Comparison of ENCODE assay signal across 8 mouse cellular contexts in genomic region chr5:27048167-27048566, GRCm38 (mm10).
DNase-seq lines count a peak whose midpoint lies in the region; ATAC-seq lines count a peak whose summit lies in the region.

No protein-coding gene starts in this region.

- ATAC-seq in monocyte, adult 5-6 weeks (replicated peaks; ENCODE audit: insufficient number of reproducible peaks, low FRiP score, low TSS enrichment, poor library complexity, severe bottlenecking): no peak

- peak; percentile 13 for DNase-seq in adrenal gland, postnatal 10 days
- no peak for DNase-seq in adrenal gland, adult 18-20 months (ENCODE audit: low spot score in 2 of 2)
- DNase-seq in cerebellum, postnatal 10 days: peak; percentile 83 to 85
- DNase-seq in frontal cortex, postnatal 25 days (ENCODE audit: low spot score in 2 of 2): peak; percentile 64 to 66
- peak; percentile 52 to 71 for DNase-seq in left cerebral cortex, postnatal 36 days (ENCODE audit: low spot score in 2 of 2)
- DNase-seq in right cerebral cortex, postnatal 14 days: peak; percentile 71
- DNase-seq in lung, postnatal 36 days: no peak

- intact Hi-C loops in left cerebral cortex, postnatal 36 days (cut with DNase I): loop anchor here (5.0 kb wide), 1 partner anchor 569 kb away; no protein-coding TSS in a partner anchor

Comparison
In these comparisons a context has a peak if more than half of its experiments do, and no peak if none do; other contexts are left out.
1. DNase-seq: peak in adrenal gland, postnatal 10 days (single experiment), cerebellum, postnatal 10 days (2 of 2), frontal cortex, postnatal 25 days (2 of 2), left cerebral cortex, postnatal 36 days (2 of 2) and right cerebral cortex, postnatal 14 days (single experiment); none in adrenal gland, adult 18-20 months (0 of 2) and lung, postnatal 36 days (single experiment).